Mouse (Mus musculus): ENCODE measurements around the gene AU022252.
A peak's percentile ranks its signal among the peaks of the same experiment; 100 is the strongest.

Gene AU022252

DNA sequence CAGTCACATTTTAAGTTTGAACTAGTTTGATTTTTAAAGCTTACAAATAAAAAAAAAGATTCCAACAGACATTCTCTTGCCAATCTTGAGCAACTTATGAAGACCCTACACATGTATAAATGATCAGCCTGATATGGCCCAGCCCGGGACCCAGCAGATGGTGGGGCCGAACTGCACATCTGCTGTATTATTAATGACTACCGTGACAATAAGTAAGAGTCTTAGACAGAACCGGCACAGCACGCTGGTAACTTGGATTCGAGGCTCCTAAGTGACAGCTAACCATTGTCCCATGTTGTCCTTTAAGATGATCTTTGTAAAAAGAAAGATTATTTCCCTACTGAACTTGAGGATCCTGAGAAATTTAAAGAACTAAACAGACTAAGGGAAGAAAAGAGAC, 43.1 kb downstream of the AU022252 start:
- no peak for DNase-seq (ENCODE audit: low read depth, low spot score)

DNA sequence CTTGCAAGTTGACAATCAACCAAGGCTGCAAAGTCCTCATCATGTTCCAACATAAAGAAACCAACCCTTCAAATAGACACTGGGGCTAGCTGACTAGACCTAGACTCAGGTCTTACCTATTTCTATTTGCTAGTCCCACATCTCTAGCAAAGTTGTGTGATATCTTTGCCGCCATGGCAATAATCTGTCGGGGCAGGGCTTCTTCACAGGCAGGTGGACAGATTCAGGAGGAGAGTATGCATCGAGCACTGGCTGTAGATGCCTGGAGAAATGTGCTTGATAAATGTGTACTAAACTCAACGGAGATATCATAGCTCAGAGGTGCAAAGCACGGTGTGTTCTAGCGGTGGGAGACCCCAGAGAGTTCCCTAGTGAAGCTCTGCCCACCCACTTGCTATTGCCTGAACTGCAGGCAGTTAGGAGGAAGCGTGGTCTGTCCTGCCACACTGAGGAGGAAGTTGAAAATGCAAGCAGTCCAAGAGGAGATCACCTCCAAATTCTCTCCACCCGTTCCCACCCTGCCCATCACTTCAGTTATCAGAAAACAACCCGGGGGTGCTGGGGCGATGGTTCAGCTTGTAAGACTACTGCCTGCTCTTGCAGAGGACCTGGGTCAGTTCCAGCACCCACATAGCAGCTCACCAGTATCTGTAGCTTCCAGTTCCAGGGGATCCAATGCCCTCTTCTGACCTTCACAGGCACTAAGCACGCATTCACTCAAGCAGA, 44.3 kb downstream of the AU022252 start:
- no peak for DNase-seq (ENCODE audit: low read depth, low spot score)

DNA sequence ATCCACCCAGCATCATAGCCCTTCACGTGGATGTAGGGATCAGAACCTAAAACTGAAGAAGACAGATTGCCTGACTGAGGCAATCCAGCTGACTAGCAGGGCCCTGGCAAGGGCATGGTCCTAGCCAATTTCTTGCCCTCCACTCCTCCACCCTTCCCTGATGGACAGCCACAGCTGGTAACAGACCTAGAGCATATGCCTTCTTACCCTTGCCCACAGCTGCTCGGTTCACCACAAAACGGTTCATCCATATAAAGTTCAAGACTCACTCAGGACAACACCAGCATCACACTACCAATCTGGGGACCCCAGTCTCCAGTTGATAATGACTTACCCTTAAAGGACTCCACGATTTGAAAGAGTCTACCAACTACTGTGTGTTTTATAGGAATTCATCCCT, 46.7 kb downstream of the AU022252 start:
- DNase-seq (ENCODE audit: low read depth, low spot score) = no peak

DNA sequence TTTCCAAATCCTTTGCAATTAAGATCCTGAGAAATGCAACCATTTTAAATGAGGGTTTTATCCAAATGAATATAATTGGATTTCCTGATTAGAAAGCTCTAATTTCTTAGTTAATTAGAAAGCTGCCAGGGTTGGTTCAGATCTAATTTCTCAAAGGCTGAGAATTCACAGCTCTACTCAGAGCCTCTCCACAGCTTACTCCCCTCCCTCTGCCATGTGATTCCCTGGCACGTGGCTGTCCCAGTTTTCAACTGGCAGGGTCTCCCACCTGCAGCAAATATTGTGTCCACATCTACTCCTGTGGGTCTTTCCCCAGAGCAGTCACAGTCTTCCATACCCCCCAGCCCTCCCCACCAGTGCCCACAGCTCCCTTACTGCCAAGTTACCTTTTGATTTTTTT, 49.0 kb downstream of the AU022252 start:
- no peak for DNase-seq (ENCODE audit: low read depth, low spot score)

DNA sequence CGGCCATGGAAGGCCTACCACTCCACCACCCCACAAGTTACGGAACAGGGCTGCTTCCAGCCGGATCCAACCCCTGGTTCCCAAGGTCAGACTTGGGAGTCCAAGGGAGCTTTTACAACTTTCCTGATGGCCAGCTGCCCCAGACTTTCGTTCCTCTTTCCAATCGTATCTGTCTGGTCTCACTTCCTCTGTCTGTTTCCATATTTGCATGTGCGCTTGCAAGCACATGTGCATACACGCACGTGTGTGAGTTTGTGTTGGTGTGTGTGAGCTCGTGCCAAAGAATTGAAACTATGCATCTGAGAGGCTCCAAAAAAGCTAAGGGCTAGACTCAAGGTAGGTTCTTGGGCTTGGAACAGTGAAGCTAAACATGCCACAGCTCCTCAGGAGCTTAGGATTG, 51.1 kb downstream of the AU022252 start:
- DNase-seq (ENCODE audit: low read depth, low spot score) = no peak

DNA sequence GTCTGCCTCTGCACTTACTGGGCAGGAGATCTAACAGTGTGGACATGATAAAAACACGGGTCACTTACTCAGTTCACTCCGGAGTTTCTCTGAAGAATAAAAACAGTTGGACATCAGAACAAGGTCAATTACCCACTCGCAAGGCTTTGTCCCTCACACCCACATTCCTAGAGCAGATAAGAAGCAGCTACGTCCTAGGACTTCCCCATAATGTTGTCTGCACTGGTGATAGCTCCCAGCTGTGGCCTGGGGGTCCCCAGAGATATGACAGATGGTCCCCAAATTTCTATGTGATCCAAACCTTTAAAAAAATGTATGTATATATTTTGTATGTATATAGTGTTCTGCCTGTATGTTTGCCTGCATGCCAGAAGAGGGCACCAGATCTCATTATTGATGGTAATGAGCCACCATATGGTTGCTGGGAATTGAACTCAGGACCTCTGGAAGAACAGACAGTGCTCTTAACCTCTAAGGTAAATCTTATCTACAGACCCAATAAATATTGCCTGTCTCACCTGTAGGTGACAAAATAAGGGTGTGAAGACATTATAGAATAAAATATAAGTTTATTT, 52.3 kb downstream of the AU022252 start:
- peak; percentile 53 for DNase-seq (ENCODE audit: low read depth, low spot score)

DNA sequence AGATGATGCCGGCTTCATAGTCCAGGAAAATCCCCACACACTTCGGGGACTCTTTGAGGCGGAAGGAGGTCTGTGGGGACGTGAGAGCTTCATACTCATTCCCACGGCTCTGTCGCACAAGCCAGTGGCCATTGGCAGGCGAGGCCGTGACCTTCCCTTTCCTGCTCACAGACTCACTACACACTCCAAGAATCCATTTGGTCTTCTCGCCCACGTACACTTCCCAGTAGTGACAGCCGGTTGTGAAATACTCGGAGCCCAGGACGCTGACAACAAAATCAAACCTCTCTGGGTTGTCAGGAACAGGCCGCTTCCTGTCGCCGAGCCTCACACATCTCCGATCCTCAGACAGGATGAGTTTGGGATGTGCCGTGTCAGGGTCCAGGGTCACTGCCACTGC, 54.2 kb downstream of the AU022252 start:
- DNase-seq (ENCODE audit: low read depth, low spot score) = no peak

DNA sequence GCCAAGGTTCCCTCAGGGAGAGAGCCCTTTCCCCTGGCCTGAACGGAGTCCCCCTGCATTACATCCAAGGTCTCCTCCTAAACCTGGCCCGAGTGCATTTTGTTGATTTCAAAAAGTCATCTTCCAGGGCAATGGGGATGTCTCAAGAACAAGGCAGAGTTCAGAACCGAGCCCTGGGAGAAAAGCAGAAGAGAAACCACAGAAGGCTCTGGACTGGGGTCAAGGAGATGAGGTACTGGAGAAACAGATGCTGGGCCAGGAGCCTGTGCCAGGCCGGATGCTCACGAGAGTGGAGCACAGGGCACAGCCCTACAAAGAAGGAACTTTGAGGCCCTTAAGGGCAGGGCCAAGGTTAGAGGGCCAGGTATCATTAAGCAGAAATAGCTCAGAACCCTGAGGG, 54.8 kb downstream of the AU022252 start:
- DNase-seq (ENCODE audit: low read depth, low spot score) = no peak

DNA sequence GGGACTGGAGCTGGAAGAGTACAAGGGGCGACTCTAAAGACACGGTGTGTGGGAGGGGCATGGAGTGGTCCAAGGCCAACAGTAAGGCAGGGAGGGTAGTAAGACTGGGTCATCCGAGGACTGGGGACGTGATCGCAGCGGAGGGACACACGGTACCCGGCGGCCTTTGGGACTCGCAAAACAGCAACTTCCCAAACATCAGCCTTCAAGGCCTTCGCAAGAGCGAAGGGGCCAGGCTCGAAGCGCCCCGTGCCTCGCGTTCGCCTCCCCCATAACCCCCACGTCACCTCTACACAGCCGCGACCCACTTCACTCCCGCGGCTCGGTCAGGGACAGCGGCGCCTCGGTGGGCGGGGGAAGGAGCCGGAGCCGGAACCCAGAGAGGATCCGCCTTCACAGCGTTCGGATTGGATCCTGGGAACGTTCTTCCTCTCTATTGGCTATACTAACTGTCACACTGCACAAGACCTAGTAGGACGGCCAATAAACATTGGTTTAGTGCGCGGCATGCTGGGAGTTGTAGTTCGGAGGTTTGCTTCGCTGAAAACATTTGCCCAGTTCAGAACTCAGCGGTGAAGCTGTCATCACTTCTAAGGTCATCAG, 58.6 kb downstream of the AU022252 start, which contains the start of gene Zfp691:
TSS of gene Zfp691 (minus strand) at position 345 of the 603 bp plus-strand sequence.
- DNase-seq (ENCODE audit: low read depth, low spot score) = peak; percentile 99

DNA sequence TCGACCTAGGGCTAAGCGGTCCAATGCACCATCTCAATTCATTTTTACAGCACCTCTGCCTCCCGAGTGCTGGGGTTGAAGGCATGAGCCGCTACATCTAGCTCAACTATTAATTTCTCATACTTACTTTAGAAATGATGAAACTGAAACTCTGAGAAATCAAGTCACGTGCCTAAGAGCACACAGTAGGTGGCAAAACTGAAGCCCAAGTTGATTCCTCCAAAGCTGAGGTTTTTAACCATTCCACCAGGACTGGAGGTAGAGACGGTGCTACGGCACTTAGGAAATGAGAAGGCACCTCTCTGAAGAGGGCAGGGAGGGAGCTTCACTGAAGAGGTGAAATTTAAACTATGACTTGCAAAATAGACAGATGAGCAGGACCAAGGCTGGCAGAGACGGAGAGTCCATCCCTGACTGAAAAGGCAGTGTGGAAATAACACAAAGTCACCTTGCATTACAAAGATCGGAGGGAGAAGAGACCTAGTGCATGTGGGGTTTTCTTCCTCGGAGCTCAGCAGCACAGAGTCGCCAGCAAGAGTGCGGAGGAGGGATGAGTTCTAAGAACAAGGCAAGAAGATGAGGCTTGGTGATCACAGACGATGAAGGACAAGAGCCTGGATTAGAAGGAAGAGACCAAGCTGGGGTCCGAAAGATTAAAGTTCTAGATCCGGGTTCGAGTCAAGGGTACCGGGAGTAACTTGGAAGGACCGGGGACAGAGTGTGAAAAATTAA, 59.4 kb downstream of the AU022252 start:
- no peak for DNase-seq (ENCODE audit: low read depth, low spot score)

DNA sequence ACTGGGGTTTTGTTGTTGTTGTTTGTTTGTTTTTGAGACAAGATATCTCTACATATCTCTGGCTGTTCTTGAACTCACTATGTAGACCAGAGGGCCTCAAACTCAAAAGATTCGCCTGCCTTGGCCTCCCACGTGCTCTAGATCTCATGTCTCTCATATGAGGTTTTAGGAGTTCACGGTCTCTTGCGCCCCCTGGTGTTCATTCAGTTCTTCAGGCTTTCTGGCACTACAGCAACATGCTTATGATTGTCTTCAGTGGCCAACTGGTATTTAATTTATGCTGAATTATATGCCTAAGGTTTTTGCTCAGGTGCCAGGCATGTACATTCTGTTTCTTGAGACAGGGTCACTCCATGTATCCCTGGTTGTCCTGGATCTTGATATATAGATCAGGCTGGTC, 64.8 kb downstream of the AU022252 start:
- DNase-seq (ENCODE audit: low read depth, low spot score) = peak; percentile 89

DNA sequence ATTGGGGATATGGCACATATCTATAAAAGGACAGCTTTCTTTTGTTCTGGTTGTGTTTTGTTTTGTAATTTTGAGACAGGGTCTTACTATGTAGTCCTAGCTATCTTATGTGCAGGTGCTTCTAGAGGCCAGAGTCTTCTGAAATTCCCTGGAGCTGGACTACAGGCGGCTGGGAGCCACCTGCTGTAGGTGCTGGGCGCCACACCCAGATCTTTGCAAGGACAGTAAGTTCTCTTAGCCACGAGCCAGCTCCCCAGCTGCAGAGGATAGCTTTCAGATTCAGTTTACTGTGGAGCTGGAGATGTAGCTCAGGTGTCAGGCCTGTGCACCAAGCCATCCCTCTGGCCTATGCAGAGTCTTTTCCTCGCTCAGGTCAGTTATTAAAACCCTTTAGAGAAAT, 65.4 kb downstream of the AU022252 start:
- peak; percentile 34 for DNase-seq (ENCODE audit: low read depth, low spot score)

DNA sequence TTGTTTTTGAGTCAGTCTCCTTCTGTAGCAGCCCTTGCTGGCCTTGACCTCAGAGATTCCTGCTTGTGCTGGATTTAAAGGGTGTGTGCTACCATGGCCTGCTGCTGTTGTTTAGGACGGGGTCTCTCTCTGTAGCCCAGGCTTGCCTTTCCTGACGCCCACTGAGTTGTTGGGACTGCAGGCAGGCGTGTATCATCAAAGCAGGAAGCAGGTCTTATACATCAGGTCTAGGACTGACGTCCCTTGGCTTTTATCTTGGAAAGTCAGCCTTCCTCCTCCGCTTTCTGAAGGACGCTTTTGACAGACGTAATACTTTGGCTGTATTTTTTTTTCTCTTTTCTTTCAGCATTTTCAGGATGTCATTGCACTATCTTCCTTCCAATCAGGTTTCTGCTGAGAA, 66.6 kb downstream of the AU022252 start:
- peak; percentile 56 for DNase-seq (ENCODE audit: low read depth, low spot score)

DNA sequence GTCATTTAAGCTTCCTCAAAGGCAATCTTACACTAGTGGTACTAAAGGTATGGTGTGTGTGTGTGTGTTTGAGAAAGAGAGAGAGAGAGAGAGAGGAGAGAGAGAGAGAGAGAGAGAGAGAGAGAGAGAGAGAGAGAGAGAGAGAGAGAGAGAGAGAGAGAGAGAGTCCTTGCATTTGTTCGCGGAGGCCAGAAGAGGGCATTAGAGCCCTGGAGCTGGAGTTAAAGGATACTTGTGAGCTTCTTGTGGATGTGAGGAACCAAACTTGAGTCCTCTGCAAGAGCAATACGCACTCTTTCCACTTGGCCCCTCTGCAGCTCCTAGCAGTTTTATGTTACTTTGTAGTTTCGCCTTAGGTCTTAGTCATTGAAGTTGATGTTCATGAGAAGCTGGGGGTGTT, 69.5 kb downstream of the AU022252 start:
- DNase-seq (ENCODE audit: low read depth, low spot score) = peak; percentile 36

DNA sequence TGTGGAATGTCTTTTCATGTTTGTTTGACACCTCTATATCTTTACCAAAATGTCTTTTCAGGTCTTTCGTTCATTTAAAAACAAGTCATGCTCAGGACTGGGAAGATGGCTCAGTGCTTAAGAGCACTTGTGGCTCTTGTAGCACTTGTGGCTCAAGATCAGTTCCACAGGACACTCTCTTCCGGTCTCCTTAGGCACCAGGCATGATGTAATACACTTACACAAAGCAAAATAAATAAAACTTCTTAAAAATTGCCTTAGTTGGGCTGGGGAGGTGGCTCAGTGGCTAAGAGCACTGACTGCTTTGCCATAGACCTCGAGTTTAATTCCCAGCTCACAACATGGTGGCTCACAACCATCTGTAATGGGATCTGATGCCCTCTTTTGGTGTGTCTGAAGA, 71.2 kb downstream of the AU022252 start:
- no peak for DNase-seq (ENCODE audit: low read depth, low spot score)

DNA sequence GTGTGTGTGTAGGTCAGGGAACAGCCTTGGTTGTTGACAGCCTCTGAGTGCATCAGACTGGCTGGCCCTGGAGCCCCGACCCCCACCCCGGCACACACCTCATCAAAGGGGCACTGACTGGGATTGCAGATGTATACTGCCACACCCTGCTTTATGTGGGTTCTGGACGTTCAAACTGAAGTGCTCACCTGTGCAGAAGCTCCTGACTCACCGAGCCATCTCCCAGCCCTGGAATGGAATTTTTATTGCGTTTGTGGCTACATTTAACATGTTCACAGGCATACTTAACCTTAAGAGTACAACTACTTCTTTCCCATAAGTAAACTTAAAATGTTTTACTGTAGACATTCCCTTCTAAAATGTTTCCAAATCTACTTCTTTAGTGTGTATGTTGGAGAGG, 74.6 kb downstream of the AU022252 start:
- no peak for DNase-seq (ENCODE audit: low read depth, low spot score)

DNA sequence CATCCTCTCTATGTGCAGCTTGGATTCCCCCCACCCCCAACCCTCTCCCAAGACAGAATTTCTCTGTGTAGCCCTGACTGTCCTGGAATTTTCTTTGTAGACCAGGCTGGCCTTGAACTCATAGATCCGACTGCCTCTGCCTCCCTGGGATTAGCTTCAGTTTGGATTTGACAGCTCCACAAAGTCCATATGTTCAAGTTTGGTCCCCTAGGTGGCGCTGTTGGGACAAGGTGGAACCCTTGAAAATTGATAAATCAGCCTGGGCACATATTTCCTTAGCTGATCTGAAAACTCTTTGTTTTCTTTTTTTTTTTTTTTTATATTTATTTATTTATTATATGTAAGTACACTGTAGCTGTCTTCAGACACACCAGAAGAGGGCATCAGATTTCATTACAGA, 75.3 kb downstream of the AU022252 start:
- peak; percentile 82 for DNase-seq (ENCODE audit: low read depth, low spot score)
